Mouse (Mus musculus): ENCODE results near the gene Atf5.

GRCm38 (mm10) chr7:44852259-44853027 lies 36.0 kb upstream of the Atf5 start:
- no peak for TF ChIP-seq POLR2A (IDR thresholded peaks at IDR 0.05; ENCODE audit: borderline replicate concordance, low read depth, low read length)
- TF ChIP-seq CTCF (IDR thresholded peaks at IDR 0.05; ENCODE audit: low read depth, low read length), result no peak

All from bone marrow macrophage, adult 2 months (primary cell).